Mouse (Mus musculus) T-helper 2 cell (primary cell): ENCODE results near the gene Ccdc169.
"Not testable (repeated sequence)": the region's sequence is repeated elsewhere in the genome, so short reads cannot be mapped to it uniquely, and the experiment has no call there.

Experiments
- in situ Hi-C: fragments of 300-600 bp; cut with MboI, MseI; formaldehyde crosslinking; loops from one replicate; pipeline ENCODE4 v1.15.1; 2025; ENCODE audit warnings: high pct_unique_total_duplicates

Ccdc169 gene

DNA sequence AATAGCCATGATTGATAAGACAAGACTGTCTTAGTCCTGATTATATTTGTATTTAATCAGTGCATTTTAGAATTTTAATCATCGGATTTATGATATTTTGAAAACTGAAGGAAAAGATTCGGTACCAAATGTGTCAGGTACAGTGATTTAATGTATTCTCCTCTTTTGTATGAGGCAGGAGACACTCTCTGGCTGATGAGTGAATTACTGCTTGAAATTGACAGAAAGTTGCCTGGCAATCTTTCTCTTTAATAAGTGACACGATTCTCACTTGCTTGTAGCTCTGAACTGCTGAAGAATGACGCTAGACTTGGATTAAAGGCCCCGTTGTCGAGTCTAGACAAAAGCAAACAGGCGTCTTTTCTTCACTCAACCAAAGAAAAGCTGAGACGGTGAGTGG is 57.7 kb downstream of the Ccdc169 start:
- in situ Hi-C loops = no loop called here

DNA sequence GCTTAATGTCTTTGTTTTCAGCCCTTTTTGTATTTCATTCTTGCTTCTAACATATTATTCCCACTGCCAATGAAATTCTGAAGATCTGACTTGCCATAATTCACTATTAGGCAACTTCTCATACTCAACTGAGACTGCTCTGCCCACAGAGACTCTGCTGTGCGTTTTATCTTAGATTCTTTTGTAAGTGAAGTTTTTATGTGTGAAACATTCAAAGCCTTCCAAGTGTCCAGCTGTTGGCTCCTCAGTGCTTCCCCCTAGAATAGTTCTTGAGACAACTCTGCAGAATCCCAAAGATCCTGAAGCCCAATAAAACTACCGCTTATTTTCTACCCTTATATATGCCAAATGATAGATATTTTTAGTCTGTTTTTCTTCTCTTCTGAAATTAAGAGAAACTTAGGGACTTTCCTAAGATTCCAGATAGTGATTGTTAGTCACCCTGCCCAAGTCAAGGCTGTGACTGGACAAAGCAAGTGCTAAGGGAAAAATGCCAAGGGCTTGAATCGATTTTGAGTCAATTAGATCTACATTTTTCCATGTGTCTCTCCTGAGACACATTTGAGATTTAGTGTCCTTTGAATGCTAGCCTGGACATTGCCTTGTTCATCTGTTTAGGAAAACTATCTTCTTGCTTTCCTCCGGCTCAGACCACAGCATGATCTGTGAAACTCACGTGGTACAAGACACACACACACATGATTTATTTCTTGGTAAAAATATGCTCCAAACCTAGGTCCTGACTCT is 58.6 kb downstream of the Ccdc169 start:
- in situ Hi-C loops = no loop called here

DNA sequence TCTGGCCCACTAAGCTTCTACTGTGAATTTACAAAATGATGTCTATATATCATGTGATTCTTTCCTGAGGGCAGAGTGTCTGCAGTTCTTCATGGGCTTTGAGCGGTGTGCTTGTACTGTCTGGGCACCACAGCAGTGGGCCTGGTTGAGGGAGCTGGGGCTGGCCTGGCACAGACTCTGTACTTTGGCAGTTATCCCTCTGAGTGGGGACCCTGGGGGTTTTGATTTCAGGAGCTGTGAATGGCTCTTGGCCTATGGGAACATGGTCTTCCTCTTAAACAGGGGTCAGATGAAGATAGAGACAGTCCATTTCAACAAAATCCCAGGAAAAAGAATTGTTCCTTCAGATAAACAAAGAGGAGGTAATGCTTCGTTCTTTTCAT is 59.2 kb downstream of the Ccdc169 start:
- in situ Hi-C loops = no loop called here

DNA sequence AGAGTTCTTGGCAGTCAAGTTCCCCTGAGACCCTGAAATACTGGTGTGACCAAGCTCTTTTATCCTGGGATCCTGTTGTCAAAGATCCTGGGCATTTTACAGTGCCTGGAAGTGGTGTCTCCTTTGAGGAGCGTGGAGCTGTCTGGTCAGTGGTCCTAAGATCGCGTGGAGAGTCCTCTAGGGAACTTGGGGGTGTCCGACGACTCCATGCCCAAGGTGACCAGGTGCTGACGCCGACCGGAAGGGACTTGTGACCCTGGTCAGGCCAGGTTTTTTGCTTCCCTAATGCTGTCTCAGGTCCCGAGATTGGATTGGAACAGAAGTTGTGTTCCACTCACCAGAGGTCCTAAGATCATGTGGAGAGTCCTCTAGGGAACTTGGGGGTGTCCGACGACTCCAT is 66.5 kb downstream of the Ccdc169 start:
- in situ Hi-C loops = not testable (repeated sequence)

- in situ Hi-C loops = no loop called here
These were observed 69.3 kb downstream of the Ccdc169 start for GRCm38 (mm10) chr3:55206413-55206812.

GRCm38 (mm10) chr3:55207665-55208064 is 70.5 kb downstream of the Ccdc169 start:
- in situ Hi-C loops = no loop called here

DNA sequence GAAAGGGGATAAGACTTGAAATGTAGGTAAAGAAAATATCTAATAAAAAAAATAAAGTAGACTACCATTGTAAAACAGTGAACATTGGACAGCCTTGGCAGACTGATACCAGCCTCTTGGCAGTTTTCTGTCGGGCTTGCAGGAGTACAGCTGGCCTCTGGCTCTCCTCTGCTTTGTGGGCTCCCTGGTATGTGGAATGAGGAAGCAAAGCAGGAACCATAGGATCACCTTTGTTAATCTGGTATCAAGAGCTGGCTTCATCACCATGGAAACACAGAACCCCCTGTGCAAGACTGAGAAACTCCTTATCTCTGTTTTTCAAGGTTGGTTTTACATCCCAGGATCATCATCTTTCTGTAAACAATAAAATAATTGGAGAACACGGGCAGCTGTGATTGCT is 75.1 kb downstream of the Ccdc169 start:
- in situ Hi-C loops = no loop called here

GRCm38 (mm10) chr3:55213785-55214184 is 76.6 kb downstream of the Ccdc169 start:
- in situ Hi-C loops = no loop called here

DNA sequence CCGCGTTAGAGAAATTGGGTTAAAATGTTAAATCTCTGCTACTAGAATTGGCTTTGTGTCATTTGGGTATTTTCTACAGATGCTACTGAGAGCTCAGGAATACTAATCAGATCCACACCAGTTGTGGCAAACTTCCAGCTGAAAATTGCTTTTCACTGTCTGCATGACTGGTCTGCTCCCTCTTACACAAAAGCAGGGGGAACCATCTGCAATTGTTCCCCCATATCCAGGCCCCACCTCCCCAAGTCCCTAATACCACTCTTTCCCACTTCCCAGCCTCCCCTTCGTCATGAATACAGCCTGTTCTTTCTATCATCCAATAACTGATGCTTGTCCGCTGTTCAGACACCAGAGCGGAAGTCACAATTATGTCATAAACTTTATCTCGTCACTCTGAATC is 77.3 kb downstream of the Ccdc169 start:
- in situ Hi-C loops = no loop called here

- in situ Hi-C loops = no loop called here
These were observed 85.4 kb downstream of the Ccdc169 start for GRCm38 (mm10) chr3:55222502-55222901.
